Mouse (Mus musculus) cerebellum, adult 2 months (tissue): ENCODE measurements around the gene Ugt1a8.
"Not testable (repeated sequence)": the region's sequence is repeated elsewhere in the genome, so short reads cannot be mapped to it uniquely, and the experiment has no call there.

ENCODE experiments used
- CTCF ChIP-seq: fragments of 200-500 bp; IDR thresholded peaks from 2 replicates; pipeline ENCODE4 v1.5.1; 2011; ENCODE audit warnings: low read depth, mild to moderate bottlenecking, control low read depth, low read length, moderate library complexity, borderline replicate concordance; ENCODE audit not compliant: insufficient read depth
- POLR2A ChIP-seq: fragments of 200-500 bp; IDR thresholded peaks from 2 replicates; pipeline ENCODE4 v1.6.1; 2011; ENCODE audit warnings: low read length, control low read depth, borderline replicate concordance; ENCODE audit not compliant: insufficient read depth

GRCm38 (mm10) chr1:88098546-88098945, 10.9 kb downstream of the Ugt1a8 start:
- not testable (repeated sequence) for TF ChIP-seq POLR2A, CTCF
